Mouse (Mus musculus) neural tube, embryonic 12.5 days (tissue): ENCODE data around the gene Mepce. TPM values are rescaled to one million over a fixed set of nuclear protein-coding genes. Genes with fewer than 3 reads are reported as not detected.

Experiments used
- ATAC-seq: fragments of 200-750 bp; cut with Nextera tagmentation; 2 replicates; pipeline ENCODE4 v1.8.0; 2017; ENCODE audit warnings: low read depth, mild to moderate bottlenecking, moderate TSS enrichment, moderate library complexity; ENCODE audit not compliant: low FRiP score
- H3K27ac ChIP-seq: fragments of 300-500 bp; sonication (generic); 2 replicates; pipeline ENCODE4 v1.5.1; 2016
- H3K27me3 ChIP-seq: fragments of 300-500 bp; sonication (generic); replicated peaks from 2 replicates; pipeline ENCODE4 v1.6.1; 2016; ENCODE audit warnings: mild to moderate bottlenecking
- H3K36me3 ChIP-seq: fragments of 300-500 bp; sonication (generic); 2 replicates; pipeline ENCODE4 v1.6.1; 2016; ENCODE audit warnings: mild to moderate bottlenecking
- H3K4me1 ChIP-seq: fragments of 300-500 bp; sonication (generic); 2 replicates; pipeline ENCODE4 v1.6.1; 2016
- H3K4me2 ChIP-seq: fragments of 300-500 bp; sonication (generic); replicated peaks from 2 replicates; pipeline ENCODE4 v1.6.1; 2016; ENCODE audit warnings: mild to moderate bottlenecking
- H3K4me3 ChIP-seq: fragments of 300-500 bp; sonication (generic); 2 replicates; pipeline ENCODE4 v1.5.1; 2016
- H3K9ac ChIP-seq: fragments of 300-500 bp; sonication (generic); 2 replicates; pipeline ENCODE4 v1.6.1; 2016; ENCODE audit warnings: mild to moderate bottlenecking
- H3K9me3 ChIP-seq: fragments of 300-500 bp; sonication (generic); 2 replicates; pipeline ENCODE4 v1.6.1; 2016; ENCODE audit warnings: mild to moderate bottlenecking
- WGBS: fragments of 180-500 bp; shearing (Covaris S2); methylation state at CpG from one replicate; pipeline ENCODE4 v1.1.7; 2016; 5-methylcytosine and 5-hydroxymethylcytosine counted together
- polyA plus RNA-seq: library from polyadenylated mRNA; unstranded; fragments of >200 nt; fragmentation: Nextera tagmentation; extraction: Ambion mirVana; gene quantifications from 2 replicates; pipeline ENCODE4 v1.2.1, GENCODE M21; 2016

The Mepce gene
- polyA plus RNA-seq, 1 experiment from 2014 or later, result 15.4 TPM

DNA sequence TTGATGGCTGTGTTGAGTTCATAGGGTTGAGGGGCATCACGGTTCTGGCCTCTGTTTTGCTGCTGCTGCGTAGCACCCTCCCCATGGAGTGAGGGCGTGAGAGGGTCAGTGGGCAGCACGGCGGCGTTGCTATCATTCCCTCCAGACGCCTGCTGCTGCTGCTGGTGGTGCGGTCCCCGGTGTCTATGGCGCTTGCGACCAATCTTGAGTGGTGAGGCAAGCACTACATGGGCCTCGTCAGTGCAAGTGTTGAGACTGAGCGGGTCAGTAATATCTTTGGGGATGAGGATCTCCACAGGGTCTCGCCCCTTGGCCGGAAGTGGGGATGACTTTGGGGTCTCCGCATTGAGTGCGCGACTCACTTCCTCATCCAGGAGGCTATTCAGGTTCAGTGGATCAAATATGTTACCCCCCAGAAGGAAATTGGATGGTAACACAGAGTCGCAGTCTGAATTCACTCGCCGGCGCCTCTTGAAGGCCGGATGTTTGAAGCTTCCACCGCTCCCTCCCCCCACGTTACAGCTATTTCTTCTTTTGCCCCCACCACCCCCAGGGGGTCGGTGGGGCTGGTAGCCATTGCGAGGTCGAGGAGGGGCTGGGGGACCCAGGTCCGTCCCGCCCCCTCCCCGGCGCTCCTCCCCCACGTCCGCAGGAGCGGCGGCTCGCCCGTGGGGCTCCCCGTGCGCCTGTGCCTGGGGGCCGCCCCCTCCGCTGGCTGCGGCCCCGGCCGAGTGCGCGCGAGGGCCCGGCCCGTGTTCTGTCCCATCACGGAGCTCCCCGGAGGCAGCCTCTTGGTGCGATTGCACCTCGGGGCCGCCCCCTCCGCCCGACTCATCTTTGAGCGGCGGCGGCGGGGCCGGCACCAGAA lies 2.1 kb downstream of the Mepce start:
- Histone ChIP-seq H3K9ac (peak overlapping the region; percentile 96), H3K9me3 (no peaks in the 10 kb centered on the region), H3K4me3 (peak overlapping the region; percentile 87), H3K4me1 (peaks cover 45% of the 10 kb centered on the region), H3K36me3 (peaks cover 43% of the 10 kb centered on the region), H3K27ac (peak overlapping the region; percentile 92), H3K4me2 (peak overlapping the region; percentile 86), H3K27me3 (no peaks in the 10 kb centered on the region; the same call in 1 of the 2 replicates)
- 3% methylated on average over 49 of the region's 62 CpGs for WGBS
- peak; percentile 27 for ATAC-seq

DNA sequence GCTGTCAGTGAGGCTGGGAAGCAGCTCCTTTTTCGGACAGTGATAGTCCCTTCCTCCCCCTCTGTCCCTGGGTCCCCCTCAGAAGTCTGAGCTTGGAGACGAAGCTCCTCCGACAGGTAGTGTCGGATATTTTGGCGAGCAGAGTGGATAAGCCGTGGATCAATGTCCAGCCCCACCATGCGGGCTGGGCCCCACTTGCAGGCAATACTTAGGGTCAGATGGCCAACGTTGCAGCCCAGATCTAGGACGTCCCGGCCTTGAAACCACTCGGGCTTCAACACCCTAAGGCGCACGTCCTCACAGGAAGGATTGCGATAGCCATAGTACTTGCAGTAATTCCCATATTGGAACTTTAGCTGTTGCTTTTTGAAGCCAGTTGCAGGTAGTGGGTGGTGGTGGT lies 2.9 kb downstream of the Mepce start:
- no peaks in the 10 kb centered on the region; the same call in 1 of the 2 replicates for H3K27me3 ChIP-seq
- H3K9me3 ChIP-seq, result no peaks in the 10 kb centered on the region
- no peak overlapping the region for H3K27ac ChIP-seq
- peaks cover 53% of the 10 kb centered on the region for H3K4me1 ChIP-seq
- H3K9ac ChIP-seq, result peak overlapping the region; percentile 96
- H3K4me2 ChIP-seq, result peak overlapping the region; percentile 86
- no peak for ATAC-seq
- H3K4me3 ChIP-seq, result peak overlapping the region; percentile 87
- H3K36me3 ChIP-seq, result peaks cover 46% of the 10 kb centered on the region
- 88% methylated on average over 14 of the region's 14 CpGs for WGBS

DNA sequence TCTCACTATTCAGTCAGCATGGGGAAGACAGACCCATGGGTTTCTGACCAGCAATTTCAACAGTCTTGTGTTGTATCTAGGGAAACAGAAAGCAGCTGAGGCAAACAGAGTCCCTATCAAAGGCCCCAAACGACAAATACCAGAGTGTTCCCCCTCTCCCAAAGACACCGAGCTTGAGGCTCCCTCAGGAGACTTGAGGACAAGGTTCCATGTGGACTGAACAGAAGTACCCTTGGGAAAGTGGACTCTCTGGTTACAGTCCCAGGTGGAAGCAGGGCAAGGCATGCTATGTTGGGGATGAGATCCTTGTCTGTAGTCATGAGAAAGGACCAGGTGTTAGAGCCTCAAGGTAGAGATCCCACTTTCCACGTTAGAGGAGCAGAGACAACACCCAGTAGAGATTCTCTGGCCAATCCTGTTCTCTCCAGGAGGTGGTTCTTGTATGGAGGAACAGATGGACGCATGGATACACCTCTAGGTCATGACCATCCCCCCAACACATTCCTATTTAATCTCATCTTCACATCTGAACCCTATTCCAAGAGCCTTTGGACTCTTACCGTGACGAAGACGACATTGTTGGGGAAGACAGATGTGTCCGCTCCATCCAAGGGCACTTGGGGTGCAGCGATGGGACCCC lies 3.4 kb downstream of the Mepce start:
- Histone ChIP-seq H3K27me3 (no peaks in the 10 kb centered on the region; the same call in 1 of the 2 replicates), H3K9me3 (no peaks in the 10 kb centered on the region), H3K27ac (no peak overlapping the region), H3K36me3 (peaks cover 46% of the 10 kb centered on the region), H3K4me2 (peak overlapping the region; percentile 86), H3K4me3 (peak overlapping the region; percentile 87), H3K9ac (peak overlapping the region; percentile 96), H3K4me1 (peaks cover 56% of the 10 kb centered on the region)
- 79% methylated on average over 9 of the region's 9 CpGs for WGBS
- ATAC-seq, result no peak

DNA sequence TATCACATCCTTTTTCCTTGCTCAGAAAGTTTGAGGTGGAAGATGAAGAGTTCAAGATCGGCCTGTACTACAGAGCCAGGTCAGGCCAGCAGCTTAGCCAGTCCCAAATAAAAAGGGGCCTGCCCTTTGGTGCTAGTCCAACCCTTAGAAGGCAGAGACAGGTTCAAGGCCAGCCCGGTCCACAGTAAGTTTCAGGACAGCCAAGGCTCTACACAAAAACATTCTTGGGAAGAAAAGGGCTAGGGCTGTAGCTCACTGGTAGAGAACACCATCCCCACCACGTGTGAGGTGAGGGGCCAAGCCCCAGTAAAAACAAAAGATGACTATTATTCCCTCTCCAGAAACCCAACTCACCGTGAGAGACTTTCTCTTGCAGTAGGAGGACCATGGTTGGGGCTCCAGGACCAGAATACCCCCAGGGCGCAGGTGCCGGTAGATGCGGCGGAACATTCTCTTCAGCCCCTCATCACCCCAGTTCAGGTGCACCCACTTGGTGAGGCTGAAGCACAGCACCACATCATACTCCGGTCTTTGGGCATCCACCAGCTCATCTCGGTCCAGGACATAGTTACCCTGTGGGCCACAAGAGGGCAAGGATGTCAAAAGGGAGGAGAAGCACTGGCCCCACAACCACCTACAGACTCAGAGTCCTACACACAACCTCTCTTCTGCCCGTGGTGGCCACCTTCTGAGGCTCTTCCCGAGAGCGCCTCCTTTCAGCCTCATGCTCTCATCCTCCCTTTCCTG lies 4.5 kb downstream of the Mepce start:
- peak overlapping the region; percentile 96 for H3K9ac ChIP-seq
- peaks cover 58% of the 10 kb centered on the region for H3K4me1 ChIP-seq
- H3K4me3 ChIP-seq, result peak overlapping the region; percentile 87
- WGBS, result 83% methylated on average over 13 of the region's 13 CpGs
- ATAC-seq, result no peak
- H3K27me3 ChIP-seq, result no peaks in the 10 kb centered on the region
- no peaks in the 10 kb centered on the region for H3K9me3 ChIP-seq
- H3K36me3 ChIP-seq, result peaks cover 46% of the 10 kb centered on the region
- no peak overlapping the region for H3K27ac ChIP-seq
- peak overlapping the region; percentile 86 for H3K4me2 ChIP-seq

DNA sequence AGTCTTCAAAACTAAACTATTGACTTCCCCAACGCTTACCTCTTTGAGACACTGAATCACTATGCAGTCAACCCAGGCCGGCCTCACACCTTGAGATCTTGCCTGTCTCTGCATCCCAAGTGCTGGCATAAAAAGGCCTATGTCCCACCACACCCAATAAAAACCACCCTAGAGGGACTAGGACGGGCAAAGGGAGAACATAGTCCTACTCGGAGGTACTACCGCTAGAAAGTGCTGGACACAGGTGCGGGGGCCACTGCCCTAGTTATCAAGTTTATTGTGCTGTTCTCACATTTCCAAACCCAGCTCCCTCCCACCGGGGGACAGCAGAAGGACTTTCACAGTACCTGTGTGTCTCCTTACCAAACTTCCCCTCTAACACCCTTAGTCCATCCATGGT lies 5.8 kb downstream of the Mepce start:
- no peak overlapping the region for H3K27ac ChIP-seq

DNA sequence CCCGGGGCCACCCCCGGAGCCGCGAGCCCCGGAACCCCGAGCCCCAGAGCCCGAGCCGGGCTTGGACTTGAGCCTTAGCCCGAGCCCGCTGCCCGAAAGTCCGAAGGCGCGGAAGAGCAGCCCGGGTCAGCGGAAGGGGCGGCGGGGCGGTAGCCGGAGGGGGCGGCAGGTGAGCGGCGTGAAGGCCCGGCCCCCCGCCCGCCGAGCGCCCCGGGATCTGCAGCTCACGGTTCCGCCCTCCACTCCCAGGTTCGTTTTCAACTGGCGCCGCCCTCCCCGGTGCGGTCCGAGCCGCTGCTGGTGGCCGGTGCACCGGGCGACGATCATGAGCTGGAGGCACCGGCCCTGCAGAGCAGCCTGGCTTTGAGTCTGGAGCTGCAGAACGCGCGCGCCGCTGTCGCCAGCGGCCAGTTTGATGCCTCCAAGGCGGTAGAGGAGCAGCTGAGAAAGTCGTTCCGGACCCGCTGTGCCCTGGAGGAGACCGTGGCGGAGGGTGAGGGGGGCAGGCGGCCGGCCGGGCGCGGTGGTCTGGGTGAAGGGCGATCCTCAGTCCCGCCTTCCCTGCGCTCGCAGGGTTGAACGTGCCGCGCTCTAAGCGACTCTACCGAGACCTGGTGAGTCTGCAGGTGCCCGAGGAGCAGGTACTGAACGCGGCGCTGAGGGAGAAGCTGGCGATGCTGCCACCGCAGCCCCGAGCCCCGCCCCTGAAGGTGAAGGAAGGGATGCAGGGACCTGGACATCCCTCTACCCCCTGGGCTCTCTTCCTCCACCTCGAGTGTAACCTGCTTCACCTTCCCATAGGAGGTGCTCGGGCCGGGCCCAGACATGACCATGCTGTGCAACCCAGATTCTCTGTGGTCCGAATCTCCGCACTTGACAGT lies 8.2 kb downstream of the Mepce start:
- WGBS, result under 1% methylated on average over 81 of the region's 83 CpGs
- Histone ChIP-seq H3K27me3 (no peaks in the 10 kb centered on the region), H3K36me3 (peaks cover 40% of the 10 kb centered on the region), H3K9ac (peak overlapping the region; percentile 92), H3K27ac (peak overlapping the region; percentile 84), H3K4me2 (peak overlapping the region; percentile 100), H3K9me3 (no peaks in the 10 kb centered on the region), H3K4me3 (peak overlapping the region; percentile 98), H3K4me1 (peaks cover 48% of the 10 kb centered on the region)
- peak; percentile 39 for ATAC-seq

More for the DNA sequence above, 5.8 kb downstream of the Mepce start:
- no peaks in the 10 kb centered on the region for H3K9me3 ChIP-seq
- peaks cover 59% of the 10 kb centered on the region for H3K4me1 ChIP-seq
- 89% methylated on average over 7 of the region's 7 CpGs for WGBS
- no peak overlapping the region for H3K9ac ChIP-seq
- no peak overlapping the region for H3K4me2 ChIP-seq
- peaks cover 46% of the 10 kb centered on the region for H3K36me3 ChIP-seq
- no peak overlapping the region for H3K4me3 ChIP-seq
- ATAC-seq, result no peak
- no peaks in the 10 kb centered on the region for H3K27me3 ChIP-seq

DNA sequence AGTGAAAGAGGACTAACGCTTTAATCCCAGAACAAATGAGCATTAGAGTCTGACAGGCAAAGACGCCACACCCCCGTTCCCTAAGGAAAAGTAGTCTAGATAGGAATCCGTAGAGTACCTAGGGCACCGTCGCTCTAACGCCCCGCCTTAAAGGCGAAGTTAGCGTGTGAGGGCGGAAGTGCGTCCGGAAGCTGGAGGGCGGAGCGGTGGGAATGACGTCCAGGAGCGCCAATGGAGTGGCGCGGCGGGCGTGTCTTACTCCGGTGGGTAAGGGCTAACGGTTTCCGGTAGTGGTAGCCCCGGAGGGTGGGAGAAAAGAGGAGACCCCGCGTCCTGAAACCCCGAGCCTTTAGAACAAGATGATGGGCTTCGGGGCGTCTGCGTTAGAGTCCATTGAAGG lies 8.8 kb downstream of the Mepce start, which contains the start of gene Ppp1r35:
TSS of gene Ppp1r35 (plus strand) at position 215 of the 400 bp plus-strand sequence.
- Histone ChIP-seq H3K9ac (peak within 1 kb of the TSS; percentile 92), H3K4me3 (peak within 1 kb of the TSS; percentile 98), H3K36me3 (peaks cover 34% of the 10 kb centered on the region), H3K27me3 (no peaks in the 10 kb centered on the region), H3K27ac (peak within 1 kb of the TSS; percentile 84), H3K4me2 (peak within 1 kb of the TSS; percentile 100), H3K4me1 (peaks cover 41% of the 10 kb centered on the region), H3K9me3 (no peaks in the 10 kb centered on the region)
- under 1% methylated on average over 31 of the region's 31 CpGs for WGBS
- peak; percentile 97 for ATAC-seq

DNA sequence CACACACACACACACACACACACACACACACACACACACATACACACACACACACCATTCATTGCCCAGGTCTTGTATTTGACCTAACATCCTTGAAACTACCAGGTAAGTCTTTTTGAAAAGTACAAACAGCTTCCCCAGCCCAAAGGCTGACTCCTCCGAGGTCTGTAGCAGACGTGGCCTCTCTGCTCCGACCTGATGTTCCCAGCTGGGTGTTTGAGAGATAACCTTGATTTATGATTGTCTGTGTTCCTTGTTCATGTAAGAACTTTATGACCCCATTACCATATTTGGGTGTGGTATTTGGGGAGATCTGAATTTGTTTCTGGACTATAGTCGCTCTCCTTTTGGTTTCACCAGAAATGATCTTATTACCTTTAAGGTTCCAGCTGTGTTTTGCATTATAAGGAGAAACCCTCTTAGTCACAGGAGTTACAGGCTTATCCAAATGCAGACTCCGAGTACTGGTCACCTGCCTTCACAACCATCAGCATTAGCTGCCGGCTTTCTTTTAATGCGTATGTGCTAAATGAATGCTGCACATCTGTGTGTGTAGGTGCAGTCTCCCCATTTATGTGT lies 10.1 kb downstream of the Mepce start:
- Histone ChIP-seq H3K4me3 (no peak overlapping the region), H3K9me3 (no peaks in the 10 kb centered on the region), H3K27ac (no peak overlapping the region), H3K9ac (no peak overlapping the region), H3K36me3 (peaks cover 23% of the 10 kb centered on the region), H3K4me2 (no peak overlapping the region), H3K4me1 (peaks cover 29% of the 10 kb centered on the region), H3K27me3 (no peaks in the 10 kb centered on the region)
- no peak for ATAC-seq
- WGBS, result 74% methylated on average over 7 of the region's 7 CpGs

DNA sequence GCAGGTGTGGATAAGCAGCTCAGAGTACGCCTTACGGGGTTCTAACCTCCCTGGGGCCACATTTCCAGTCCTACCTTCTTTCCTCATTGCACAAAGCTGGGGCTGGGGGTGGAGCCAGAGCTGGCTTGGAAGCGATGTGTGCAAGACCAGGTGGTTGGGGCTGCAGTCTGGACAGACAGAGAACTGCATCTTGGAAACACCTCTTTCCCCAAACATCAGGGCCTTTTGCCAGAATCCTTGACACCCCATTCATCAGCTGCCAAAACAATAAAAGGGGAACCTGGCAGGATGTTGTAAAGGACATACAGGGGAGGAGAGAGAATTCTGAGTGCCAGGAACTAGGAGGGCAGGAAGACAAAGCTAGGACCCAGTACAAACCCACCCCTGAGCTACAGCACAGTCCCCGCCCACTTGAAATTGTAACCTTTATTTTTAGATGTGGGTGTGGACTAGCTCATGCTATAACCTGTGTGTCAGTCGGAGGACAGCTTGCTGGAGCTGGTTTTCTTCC lies 11.0 kb downstream of the Mepce start:
- H3K4me1 ChIP-seq, result peaks cover 22% of the 10 kb centered on the region

DNA sequence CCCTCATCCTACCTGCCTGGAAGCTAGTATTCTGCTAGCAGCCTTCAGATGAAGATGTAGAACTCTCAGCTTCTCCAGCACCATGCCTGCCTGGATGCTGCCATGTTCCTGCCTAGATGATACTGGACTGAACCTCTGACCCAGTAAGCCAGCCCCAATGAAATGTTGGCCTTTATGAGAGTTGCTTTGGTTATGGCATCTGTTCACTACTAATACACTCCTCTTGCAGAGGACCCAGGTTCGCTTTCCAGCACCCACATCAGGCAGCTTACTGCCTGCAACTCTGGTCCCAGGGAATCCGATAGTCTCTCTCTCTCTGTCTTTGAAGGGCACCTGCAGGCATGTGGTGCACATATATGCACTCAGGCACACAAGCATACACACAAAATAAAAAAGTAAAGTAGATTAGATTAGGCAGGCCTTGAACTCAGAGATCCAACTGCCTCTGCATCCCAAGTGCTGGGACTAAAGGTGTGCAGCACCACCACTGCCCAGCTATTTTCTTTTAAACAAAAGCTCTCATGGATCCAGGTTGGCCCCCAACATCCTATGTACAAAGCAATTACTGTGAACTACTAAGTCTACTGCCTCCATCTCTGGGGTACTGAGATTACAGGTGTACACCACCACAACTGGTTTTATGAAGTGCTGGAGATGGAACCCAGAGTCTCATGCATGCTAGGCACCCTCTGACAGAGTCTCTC lies 11.7 kb downstream of the Mepce start:
- peaks cover 18% of the 10 kb centered on the region for H3K4me1 ChIP-seq
- H3K27me3 ChIP-seq, result no peaks in the 10 kb centered on the region
- 96% methylated on average over 2 of the region's 2 CpGs for WGBS
- peaks cover 7% of the 10 kb centered on the region; the same call in 1 of the 2 replicates for H3K36me3 ChIP-seq
- no peak overlapping the region for H3K27ac ChIP-seq
- no peak overlapping the region for H3K4me2 ChIP-seq
- H3K9me3 ChIP-seq, result no peaks in the 10 kb centered on the region
- H3K4me3 ChIP-seq, result no peak overlapping the region
- H3K9ac ChIP-seq, result no peak overlapping the region
- ATAC-seq, result no peak

More for the DNA sequence above, 11.0 kb downstream of the Mepce start:
- H3K27me3 ChIP-seq, result no peaks in the 10 kb centered on the region
- no peak overlapping the region for H3K9ac ChIP-seq
- H3K36me3 ChIP-seq, result peaks cover 14% of the 10 kb centered on the region
- 51% methylated on average over 5 of the region's 5 CpGs for WGBS
- no peaks in the 10 kb centered on the region for H3K9me3 ChIP-seq
- ATAC-seq, result no peak
- H3K4me2 ChIP-seq, result no peak overlapping the region
- no peak overlapping the region for H3K27ac ChIP-seq
- no peak overlapping the region for H3K4me3 ChIP-seq
